Mouse (Mus musculus): Measurements from ENCODE around the gene Gm3182.
"Not testable (repeated sequence)": the region's sequence is repeated elsewhere in the genome, so short reads cannot be mapped to it uniquely, and the experiment has no call there.

The Gm3182 gene

GRCm38 (mm10) chr14:4481445-4481844 lies at the start of gene Gm3182:
Gm3182 (plus strand) TSS chr14:4481745.
- DNase-seq (ENCODE audit: low read depth, low spot score), result not testable (repeated sequence)

GRCm38 (mm10) chr14:4499425-4499824 lies 17.9 kb downstream of the Gm3182 start:
- not testable (repeated sequence) for DNase-seq (ENCODE audit: low read depth, low spot score)
